Mouse (Mus musculus): ENCODE results near the gene Vmn1r9. TPM values are rescaled to one million over a fixed set of nuclear protein-coding genes. Genes with fewer than 3 reads are reported as not detected.
A peak's percentile ranks its signal among the peaks of the same experiment; 100 is the strongest.
"Not testable (repeated sequence)": the region's sequence is repeated elsewhere in the genome, so short reads cannot be mapped to it uniquely, and the experiment has no call there.

Gene Vmn1r9
- not detected for total RNA-seq (2021)

- DNase-seq, result no peak
Observed at GRCm38 (mm10) chr6:57066487-57066886, at the start of gene Vmn1r9. Gene Vmn1r9, plus strand, starts transcription at chr6:57066787.

GRCm38 (mm10) chr6:57025224-57025623 lies 41.4 kb upstream of the Vmn1r9 start, which contains the start of gene Vmn1r7:
Gene Vmn1r7, minus strand, starts transcription at chr6:57025324.
- DNase-seq, result not testable (repeated sequence)

- DNase-seq, result no peak
Observed at GRCm38 (mm10) chr6:57031984-57032383, 34.6 kb upstream of the Vmn1r9 start, which contains the start of gene Vmn1r8. Gene Vmn1r8, plus strand, starts transcription at chr6:57032284.

DNA sequence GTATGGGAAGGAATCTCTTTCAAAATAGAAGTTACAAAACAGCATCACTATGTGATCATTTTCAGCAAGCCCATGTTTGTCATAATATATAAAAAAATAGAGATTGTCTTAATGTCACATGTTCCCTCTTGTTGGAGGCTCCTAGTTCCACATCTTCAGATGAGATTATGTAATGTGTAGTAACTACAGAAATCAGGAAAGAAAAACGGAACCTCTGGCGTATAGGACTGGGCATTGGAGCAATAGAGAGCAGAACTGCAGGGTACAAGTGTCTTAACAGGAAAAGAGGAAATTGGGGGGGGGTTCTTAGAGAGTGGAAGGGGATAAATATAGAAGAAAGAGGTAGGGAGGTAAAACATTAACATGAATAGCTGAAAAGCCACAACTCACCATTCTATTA lies 31.9 kb upstream of the Vmn1r9 start:
- DNase-seq, result no peak

- DNase-seq, result peak; percentile 18
Observed at GRCm38 (mm10) chr6:57063730-57064129, 2.9 kb upstream of the Vmn1r9 start.

GRCm38 (mm10) chr6:57106358-57106757 lies 39.8 kb downstream of the Vmn1r9 start:
- no peak for DNase-seq

DNA sequence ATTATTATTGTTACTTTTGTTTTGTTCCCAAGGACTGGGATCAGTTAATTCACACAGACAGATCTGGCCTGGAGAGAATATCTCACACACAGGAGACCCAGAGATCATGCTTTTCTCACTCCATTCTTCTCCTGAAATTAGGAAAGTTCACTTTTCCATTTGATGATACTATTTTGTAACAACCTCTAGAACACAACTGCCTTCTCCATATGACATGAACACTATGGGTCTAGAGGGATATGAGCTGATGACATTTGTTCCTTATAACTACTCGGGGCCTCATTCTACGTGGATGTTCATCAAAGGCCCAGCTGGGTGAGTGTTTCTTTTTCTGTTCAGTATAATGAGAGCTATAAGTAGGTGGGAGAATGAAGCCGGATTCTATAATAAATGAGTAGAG lies 42.6 kb downstream of the Vmn1r9 start, which contains the start of gene Vmn1r10:
Gene Vmn1r10, plus strand, starts transcription at position 301 of the 400 bp plus-strand sequence.
- no peak for DNase-seq

Other genes starting within 250 kb of the Vmn1r9 start
- gene Fkbp9, start 234.7 kb upstream of the Vmn1r9 start, total RNA-seq (2021), result 100 to 1,000 TPM; 130 to 135 TPM
- 10 to 100 TPM; 44.1 to 46.9 TPM for gene Nt5c3, start 142.9 kb upstream of the Vmn1r9 start, total RNA-seq (2021)
- gene Vmn1r4, start 142.8 kb upstream of the Vmn1r9 start, total RNA-seq (2021), result under 1 TPM in 1 of 2 experiments, not detected in 1; 0.12 TPM
- gene Vmn1r5, start 96.5 kb upstream of the Vmn1r9 start, total RNA-seq (2021), result not detected
- not detected for gene Vmn1r6, start 69.5 kb upstream of the Vmn1r9 start, total RNA-seq (2021)
- gene Vmn1r7, start 41.5 kb upstream of the Vmn1r9 start, total RNA-seq (2021), result not detected
- not detected for gene Vmn1r8, start 34.5 kb upstream of the Vmn1r9 start, total RNA-seq (2021)
- gene Vmn1r10, start 42.7 kb downstream of the Vmn1r9 start, total RNA-seq (2021), result not detected
- gene Vmn1r11, start 66.7 kb downstream of the Vmn1r9 start, total RNA-seq (2021), result not detected
- not detected for gene Vmn1r12, start 90.1 kb downstream of the Vmn1r9 start, total RNA-seq (2021)
- not detected for gene Vmn1r13, start 136.5 kb downstream of the Vmn1r9 start, total RNA-seq (2021)
- not detected for gene Vmn1r14, start 164.9 kb downstream of the Vmn1r9 start, total RNA-seq (2021)
- not detected for gene Vmn1r15, start 191.2 kb downstream of the Vmn1r9 start, total RNA-seq (2021)